In the genomic region with DNA sequence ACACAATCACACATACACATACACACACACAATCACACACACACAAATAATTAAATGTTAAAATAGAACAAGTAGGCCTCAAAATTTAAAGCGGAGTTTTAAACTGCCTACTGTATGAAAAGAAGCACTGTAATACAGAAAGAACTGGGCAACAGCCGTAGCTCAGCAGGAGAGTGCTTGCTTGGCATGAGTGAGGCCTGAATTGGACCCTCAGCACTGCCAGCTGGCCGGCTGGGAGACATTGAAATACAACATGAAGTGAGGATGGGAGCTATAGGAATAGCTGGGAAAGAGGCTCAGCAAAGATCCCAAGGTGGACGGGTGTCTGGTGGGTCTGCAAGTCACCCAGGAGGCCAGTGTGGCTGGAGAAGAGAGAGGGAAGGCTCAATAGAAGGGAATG, we compare ENCODE assay signal across 28 mouse cellular contexts.
A peak's percentile ranks its signal among the peaks of the same experiment; 100 is the strongest.
DNase-seq lines count a peak whose midpoint lies in the region; ATAC-seq and TF ChIP-seq lines count a peak whose summit lies in the region.
"Had no signal": no experiment of that assay in that cellular context is flagged by ENCODE, and none has a peak within 500 bp of the region (broad histone marks: within the 10 kb centered on the region; RNA-seq: fewer than 3 reads in every experiment).

No protein-coding gene starts in this region.

- H3K4me1 ChIP-seq in hindbrain, postnatal 0 days (ENCODE audit: insufficient read depth, low read length): no peaks in the 10 kb centered on the region
- no peaks in the 10 kb centered on the region for H3K4me1 ChIP-seq in hindbrain, embryonic 16.5 days (ENCODE audit: control insufficient read depth, insufficient read depth, low read depth, low read length)
- H3K4me1 ChIP-seq: embryonic facial prominence, embryonic 12.5 days; forebrain, embryonic 15.5 days; hindbrain, embryonic 13.5 days; limb, embryonic 12.5 days; liver, embryonic 15.5 days; midbrain, embryonic 15.5 days; neural tube, embryonic 12.5 days had no signal

- H3K4me2 ChIP-seq in hindbrain, postnatal 0 days (ENCODE audit: low read depth, low read length): no peak overlapping the region
- no peak overlapping the region for H3K4me2 ChIP-seq in hindbrain, embryonic 16.5 days (ENCODE audit: low read length)
- H3K4me2 ChIP-seq: embryonic facial prominence, embryonic 12.5 days; forebrain, embryonic 15.5 days; heart, embryonic 11.5 days; hindbrain, embryonic 13.5 days; limb, embryonic 12.5 days; liver, embryonic 15.5 days; lung, embryonic 14.5 days; midbrain, embryonic 15.5 days; neural tube, embryonic 12.5 days had no signal

- ATAC-seq in hindbrain, postnatal 0 days: 0 out of 2 replicates have a peak, but pooled peaks have one; percentile 51
- ATAC-seq in hindbrain, embryonic 16.5 days: no peak
- ATAC-seq: forebrain, embryonic 15.5 days; inflammation-experienced regulatory T-cells, adult 6 months; midbrain, embryonic 15.5 days had no signal

- no peaks in the 10 kb centered on the region for H3K9me3 ChIP-seq in hindbrain, postnatal 0 days (ENCODE audit: low read length)
- H3K9me3 ChIP-seq in hindbrain, embryonic 16.5 days (ENCODE audit: control insufficient read depth, low read length): peaks cover 5% of the 10 kb centered on the region
- H3K9me3 ChIP-seq: embryonic facial prominence, embryonic 12.5 days; forebrain, embryonic 15.5 days; hindbrain, embryonic 13.5 days; liver, embryonic 15.5 days; midbrain, embryonic 15.5 days; neural tube, embryonic 12.5 days had no signal

- H3K9ac ChIP-seq in hindbrain, postnatal 0 days (replicated peaks; ENCODE audit: low read length): no peak overlapping the region
- no peak overlapping the region for H3K9ac ChIP-seq in hindbrain, embryonic 16.5 days (ENCODE audit: low read depth, low read length)
- H3K9ac ChIP-seq: embryonic facial prominence, embryonic 12.5 days; forebrain, embryonic 15.5 days; hindbrain, embryonic 13.5 days; limb, embryonic 12.5 days; liver, embryonic 15.5 days; lung, embryonic 14.5 days; midbrain, embryonic 15.5 days; neural tube, embryonic 12.5 days had no signal

- DNase-seq in hindbrain, postnatal 0 days (ENCODE audit: low spot score): peak; percentile 61
- peak; percentile 58 for DNase-seq in cerebellum, adult 11-12 months
- DNase-seq in cerebellum, adult 9-11 months: peak; percentile 66
- DNase-seq in adrenal gland, postnatal 14 days: no peak
- DNase-seq in neural tube, embryonic 10.5 days (ENCODE audit: extremely low spot score, low spot score): no peak
- no peak for DNase-seq in testis, postnatal 14 days (ENCODE audit: low spot score)
- DNase-seq: embryo, embryonic 11 days; gastrocnemius, adult 2 months; gastrocnemius, postnatal 36 days; heart, adult 18-20 months; heart, postnatal 4 days; kidney, adult 11 months; kidney, postnatal 14 days; layer of hippocampus, adult 9-11 months; lung, embryonic 14.5 days; lung, postnatal 14 days; right cerebral cortex, adult 18-20 months had no signal

- WGBS in hindbrain, postnatal 0 days: 58% methylated on average over 4 of the region's 4 CpGs
- WGBS in hindbrain, embryonic 16.5 days: 77% methylated on average over 4 of the region's 4 CpGs

- H3K27me3 ChIP-seq in hindbrain, postnatal 0 days (ENCODE audit: insufficient read depth, low read length): no peaks in the 10 kb centered on the region
- H3K27me3 ChIP-seq in hindbrain, embryonic 16.5 days (replicated peaks; ENCODE audit: control insufficient read depth, insufficient read depth, low read length): no peaks in the 10 kb centered on the region
- H3K27me3 ChIP-seq: embryonic facial prominence, embryonic 12.5 days; forebrain, embryonic 15.5 days; hindbrain, embryonic 13.5 days; liver, embryonic 15.5 days; midbrain, embryonic 15.5 days; neural tube, embryonic 12.5 days had no signal

- no peak overlapping the region for H3K4me3 ChIP-seq in hindbrain, postnatal 0 days (ENCODE audit: low read length)
- H3K4me3 ChIP-seq in hindbrain, embryonic 16.5 days (ENCODE audit: low read length): no peak overlapping the region
- H3K4me3 ChIP-seq: embryonic facial prominence, embryonic 12.5 days; forebrain, embryonic 15.5 days; gastrocnemius, adult 2 months; hindbrain, embryonic 13.5 days; limb, embryonic 12.5 days; liver, embryonic 15.5 days; midbrain, embryonic 15.5 days; neural tube, embryonic 12.5 days had no signal

- TF ChIP-seq CTCF in hindbrain, postnatal 0 days (IDR thresholded peaks at IDR 0.05; ENCODE audit: low read depth): no peak

- H3K27ac ChIP-seq in hindbrain, postnatal 0 days: no peak overlapping the region
- no peak overlapping the region for H3K27ac ChIP-seq in hindbrain, embryonic 16.5 days (ENCODE audit: low read depth, low read length)
- H3K27ac ChIP-seq: embryonic facial prominence, embryonic 12.5 days; forebrain, embryonic 15.5 days; gastrocnemius, adult 2 months; hindbrain, embryonic 13.5 days; limb, embryonic 12.5 days; liver, embryonic 15.5 days; midbrain, embryonic 15.5 days; neural tube, embryonic 12.5 days had no signal

- no peaks in the 10 kb centered on the region for H3K36me3 ChIP-seq in hindbrain, postnatal 0 days (ENCODE audit: insufficient read depth, low read length)
- H3K36me3 ChIP-seq in hindbrain, embryonic 16.5 days (ENCODE audit: control insufficient read depth, insufficient read depth, low read length): no peaks in the 10 kb centered on the region
- H3K36me3 ChIP-seq: embryonic facial prominence, embryonic 12.5 days; forebrain, embryonic 15.5 days; G1E; hindbrain, embryonic 13.5 days; limb, embryonic 12.5 days; liver, embryonic 15.5 days; midbrain, embryonic 15.5 days; neural tube, embryonic 12.5 days had no signal

Comparison
In these comparisons a context has a peak if more than half of its experiments do, and no peak if none do; other contexts are left out.
1. DNase-seq: peak in hindbrain, postnatal 0 days (single experiment), cerebellum, adult 11-12 months (single experiment) and cerebellum, adult 9-11 months (single experiment); none in adrenal gland, postnatal 14 days (single experiment), neural tube, embryonic 10.5 days (single experiment) and testis, postnatal 14 days (single experiment).